In genomic region chr15:60838135-60838534, GRCm38 (mm10) we compare ENCODE assay signal across 13 mouse cellular contexts. TPM values are rescaled to one million over a fixed set of nuclear protein-coding genes. Genes with fewer than 3 reads are reported as not detected.
DNase-seq lines count a peak whose midpoint lies in the region; ATAC-seq and TF ChIP-seq lines count a peak whose summit lies in the region.
"Had no signal": no experiment of that assay in that cellular context is flagged by ENCODE, and none has a peak within 500 bp of the region (broad histone marks: within the 10 kb centered on the region; RNA-seq: fewer than 3 reads in every experiment).

No protein-coding gene starts in this region.

- H3K4me2 ChIP-seq in forebrain, embryonic 16.5 days (ENCODE audit: low read length), result no peak overlapping the region
- H3K4me2 ChIP-seq in forebrain, postnatal 0 days (ENCODE audit: low read depth), result no peak overlapping the region
- H3K4me2 ChIP-seq: embryonic facial prominence, embryonic 12.5 days; forebrain, embryonic 15.5 days had no signal

- no peaks in the 10 kb centered on the region for H3K27me3 ChIP-seq in forebrain, embryonic 16.5 days (replicated peaks; ENCODE audit: control insufficient read depth, insufficient read depth, low read length)
- H3K27me3 ChIP-seq in forebrain, postnatal 0 days (ENCODE audit: insufficient read depth, low read length), result no peaks in the 10 kb centered on the region
- H3K27me3 ChIP-seq: embryonic facial prominence, embryonic 12.5 days; forebrain, embryonic 15.5 days had no signal

- H3K9me3 ChIP-seq in forebrain, embryonic 16.5 days (ENCODE audit: control insufficient read depth, low read length), result no peaks in the 10 kb centered on the region
- no peaks in the 10 kb centered on the region for H3K9me3 ChIP-seq in forebrain, postnatal 0 days (ENCODE audit: low read length)
- H3K9me3 ChIP-seq: embryonic facial prominence, embryonic 12.5 days; forebrain, embryonic 15.5 days had no signal

- intact Hi-C loops in left cerebral cortex, postnatal 10 days (cut with DNase I), result no loop called here

- 48% methylated on average over 8 of the region's 8 CpGs for WGBS in forebrain, embryonic 16.5 days
- 58% methylated on average over 8 of the region's 8 CpGs for WGBS in forebrain, postnatal 0 days

- H3K27ac ChIP-seq in forebrain, embryonic 16.5 days (ENCODE audit: low read length), result no peak overlapping the region
- H3K27ac ChIP-seq in forebrain, postnatal 0 days (ENCODE audit: low read depth, low read length), result no peak overlapping the region
- H3K27ac ChIP-seq: embryonic facial prominence, embryonic 12.5 days; forebrain, embryonic 15.5 days had no signal

- no peaks in the 10 kb centered on the region for H3K4me1 ChIP-seq in forebrain, embryonic 16.5 days (replicated peaks; ENCODE audit: control insufficient read depth, insufficient read depth, low read length)
- no peaks in the 10 kb centered on the region for H3K4me1 ChIP-seq in forebrain, postnatal 0 days (ENCODE audit: insufficient read depth)

- no peak overlapping the region for H3K9ac ChIP-seq in forebrain, embryonic 16.5 days (replicated peaks; ENCODE audit: low read depth, low read length)
- H3K9ac ChIP-seq in forebrain, postnatal 0 days, result no peak overlapping the region
- H3K9ac ChIP-seq: embryonic facial prominence, embryonic 12.5 days; forebrain, embryonic 15.5 days had no signal

- no peak for DNase-seq in forebrain, postnatal 0 days
- peak; percentile 87 for DNase-seq in Muller cell, postnatal 12 days (ENCODE audit: inconsistent ontology term)
- peak; percentile 38 for DNase-seq in kidney, postnatal 14 days
- DNase-seq in left cerebral cortex, postnatal 10 days (ENCODE audit: extremely low spot score in 1 of 2, low spot score in 2 of 2), result no peak
- DNase-seq in lung, postnatal 4 days, result no peak
- DNase-seq: cerebellum, adult 8-10 months; heart, adult 18-20 months; layer of hippocampus, adult 9-11 months; lung, postnatal 10 days had no signal

- 0 out of 2 replicates have a peak, but pooled peaks have one; percentile 23 for ATAC-seq in forebrain, embryonic 16.5 days
- ATAC-seq in forebrain, postnatal 0 days, result no peak
- peak; percentile 31 for ATAC-seq in granulocyte monocyte progenitor cell, adult 5-6 weeks (replicated peaks; ENCODE audit: poor library complexity, severe bottlenecking)
- ATAC-seq: forebrain, embryonic 15.5 days had no signal

- no peak overlapping the region for H3K4me3 ChIP-seq in forebrain, embryonic 16.5 days (replicated peaks; ENCODE audit: low read length)
- H3K4me3 ChIP-seq in forebrain, postnatal 0 days (ENCODE audit: low read depth, low read length), result no peak overlapping the region
- H3K4me3 ChIP-seq: embryonic facial prominence, embryonic 12.5 days; forebrain, embryonic 15.5 days had no signal

- no peaks in the 10 kb centered on the region for H3K36me3 ChIP-seq in forebrain, embryonic 16.5 days (ENCODE audit: control insufficient read depth, insufficient read depth)
- H3K36me3 ChIP-seq in forebrain, postnatal 0 days (ENCODE audit: insufficient read depth), result no peaks in the 10 kb centered on the region
- H3K36me3 ChIP-seq: embryonic facial prominence, embryonic 12.5 days; forebrain, embryonic 15.5 days had no signal

- TF ChIP-seq CTCF in forebrain, postnatal 0 days (IDR thresholded peaks at IDR 0.05; ENCODE audit: low read depth), result no peak

RNA-seq across cellular contexts. Expression of gene Fam84b, which starts 15.4 kb away (rescaled TPM):
- 11.5 and 13.9 TPM in 2 replicates for polyA plus RNA-seq in forebrain, embryonic 16.5 days (2015; fragmentation: Nextera tagmentation; extraction: Ambion mirVana)
- 15.8 and 20.2 TPM in 2 replicates for total RNA-seq in forebrain, postnatal 0 days (2014; rRNA removed)
- polyA plus RNA-seq in forebrain, postnatal 0 days (2015; fragmentation: Nextera tagmentation; extraction: Ambion mirVana), result 6.4 TPM in 2 replicates
- 8.9 and 9.8 TPM in 2 replicates for total RNA-seq in granulocyte monocyte progenitor cell, adult 5-6 weeks (2014; fragmentation: Nextera tagmentation)
- 7.9 and 9.0 TPM in 2 replicates for total RNA-seq in granulocyte monocyte progenitor cell, adult 5-6 weeks (2017)
- total RNA-seq in left cerebral cortex, postnatal 10 days (2021), result 10 to 100 TPM; 12.3 to 16.1 TPM

Comparison
In these comparisons a context has a peak if more than half of its experiments do, and no peak if none do; other contexts are left out.
1. DNase-seq: peak in Muller cell, postnatal 12 days (single experiment) and kidney, postnatal 14 days (single experiment); none in forebrain, postnatal 0 days (single experiment), left cerebral cortex, postnatal 10 days (0 of 2) and lung, postnatal 4 days (0 of 2).